Mouse (Mus musculus) WW6 (cell line): ENCODE measurements around the gene Dspp.

Experiments used
- DNase-seq: peaks from one replicate; pipeline ENCODE4 v3.0.0-alpha.2; 2013; ENCODE audit warnings: low read depth, low spot score

Gene Dspp

DNA sequence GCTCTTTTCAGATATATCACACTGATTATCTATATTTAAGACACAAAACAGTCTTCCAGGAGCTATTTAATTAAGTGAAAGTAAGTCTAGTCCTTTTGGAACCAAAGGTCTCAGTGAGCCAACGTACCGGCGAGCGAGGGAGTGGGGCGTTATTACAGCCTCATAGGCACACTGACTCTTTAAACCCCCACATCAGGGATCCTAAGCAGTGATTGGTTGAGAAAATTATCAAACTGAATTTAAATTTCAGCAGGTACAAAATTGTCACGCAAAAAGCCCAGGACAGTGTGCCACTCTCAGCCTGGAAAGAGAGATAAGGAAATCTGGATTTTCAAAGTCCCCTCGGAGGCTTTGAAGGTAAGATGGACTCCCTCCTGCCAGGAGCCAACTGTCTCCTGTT lies at the start of gene Dspp:
Gene Dspp (plus strand): TSS at position 301 of the 400 bp plus-strand sequence.
- DNase-seq = no peak

- DNase-seq = no peak
Measured at GRCm38 (mm10) chr5:104124016-104124658, 46.4 kb upstream of the Dspp start.

- DNase-seq = no peak
Measured at GRCm38 (mm10) chr5:104126561-104127320, 43.8 kb upstream of the Dspp start.

GRCm38 (mm10) chr5:104127351-104127750 lies 43.2 kb upstream of the Dspp start:
- no peak for DNase-seq

GRCm38 (mm10) chr5:104128281-104129031 lies 42.1 kb upstream of the Dspp start:
- no peak for DNase-seq

DNA sequence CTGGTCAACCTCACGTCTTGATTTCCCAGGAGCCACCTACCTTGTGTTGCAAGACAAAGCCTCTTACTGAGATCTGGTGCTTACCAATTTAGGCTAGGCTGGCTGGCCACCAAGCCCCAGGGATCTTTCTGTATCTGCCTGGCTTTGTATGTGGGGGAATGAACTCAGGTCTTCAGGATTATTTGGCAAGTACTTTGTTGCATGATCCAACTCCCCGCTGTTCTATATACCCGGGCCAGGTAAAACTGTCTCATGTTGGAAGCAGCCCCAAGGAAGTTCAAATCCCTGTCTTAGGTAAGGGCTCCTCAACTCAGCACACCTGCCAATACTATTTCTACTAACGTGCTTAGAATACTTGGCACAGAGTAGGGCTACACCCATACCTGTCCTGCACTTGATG lies 39.6 kb upstream of the Dspp start:
- no peak for DNase-seq

DNA sequence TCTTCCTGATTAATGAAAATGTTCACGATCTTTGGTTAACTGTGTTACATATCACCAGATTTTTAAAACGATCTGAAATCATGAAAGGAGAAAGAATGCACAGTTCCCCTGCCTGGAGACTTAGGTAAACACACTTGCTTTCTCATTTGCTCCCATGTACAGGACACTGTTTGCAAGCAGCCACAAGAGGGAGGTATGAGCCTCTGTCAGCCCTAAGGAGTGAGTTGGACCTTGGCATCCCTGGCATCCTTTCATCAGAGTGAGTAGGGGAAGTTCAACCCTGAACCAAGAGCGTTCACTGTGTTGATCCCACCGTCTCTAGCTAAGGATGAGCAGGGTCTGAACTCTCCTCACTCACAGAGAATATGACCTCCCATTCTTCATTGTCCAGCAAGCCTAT lies 39.0 kb upstream of the Dspp start:
- DNase-seq = no peak

GRCm38 (mm10) chr5:104133752-104134151 lies 36.8 kb upstream of the Dspp start:
- no peak for DNase-seq

DNA sequence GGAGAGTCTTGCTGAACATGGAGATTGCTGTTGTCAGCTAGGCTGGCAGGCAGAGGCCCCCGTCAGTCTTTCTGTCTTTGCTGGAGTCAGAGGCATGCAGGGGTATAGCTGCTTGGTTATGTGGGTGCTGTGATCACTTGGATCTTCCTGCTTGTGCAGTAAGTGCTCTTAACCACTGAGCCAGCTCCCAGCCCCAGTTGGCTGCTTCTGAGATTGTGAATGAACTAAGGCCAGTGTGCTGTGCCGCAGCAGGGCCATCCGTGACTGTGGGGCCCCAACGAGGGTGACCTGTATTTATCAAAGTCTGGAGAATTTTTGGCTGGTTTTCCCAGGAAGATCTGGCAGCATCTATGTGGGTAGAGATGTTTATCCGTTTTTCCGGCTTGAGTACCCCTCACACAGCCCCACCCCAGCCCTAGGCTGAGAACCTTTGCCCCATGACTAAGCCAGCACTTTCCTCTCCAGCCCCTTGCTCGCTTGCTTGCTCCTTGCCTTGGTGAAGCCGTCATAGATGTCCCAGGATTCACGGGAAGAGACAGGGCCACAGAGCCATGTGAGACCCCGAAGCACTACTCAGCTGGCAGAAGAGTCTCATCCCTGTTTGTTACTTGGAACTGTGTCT lies 32.5 kb upstream of the Dspp start:
- DNase-seq = no peak

DNA sequence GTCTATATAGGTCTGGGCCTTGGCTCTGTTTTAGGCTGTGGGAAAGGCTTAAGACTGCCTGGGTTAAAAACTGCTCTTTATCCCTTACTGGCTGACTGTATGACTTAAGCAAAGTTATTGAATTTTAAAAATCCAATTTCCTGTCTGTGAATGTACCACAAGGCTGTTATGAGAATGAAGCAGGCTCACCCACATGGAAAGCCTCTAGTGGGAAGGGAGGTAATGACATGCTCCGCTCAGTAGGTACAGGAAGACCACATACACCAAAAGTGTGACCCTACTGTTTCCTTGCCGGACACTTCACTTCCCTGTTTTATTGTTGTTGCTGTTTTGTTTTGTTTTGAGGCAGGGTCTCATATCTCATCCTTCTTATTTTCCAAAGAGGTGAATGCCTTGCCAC lies 29.4 kb upstream of the Dspp start:
- DNase-seq = no peak

GRCm38 (mm10) chr5:104144057-104144456 lies 26.5 kb upstream of the Dspp start:
- DNase-seq = no peak

- no peak for DNase-seq
Measured at GRCm38 (mm10) chr5:104149349-104149748, 21.2 kb upstream of the Dspp start.

DNA sequence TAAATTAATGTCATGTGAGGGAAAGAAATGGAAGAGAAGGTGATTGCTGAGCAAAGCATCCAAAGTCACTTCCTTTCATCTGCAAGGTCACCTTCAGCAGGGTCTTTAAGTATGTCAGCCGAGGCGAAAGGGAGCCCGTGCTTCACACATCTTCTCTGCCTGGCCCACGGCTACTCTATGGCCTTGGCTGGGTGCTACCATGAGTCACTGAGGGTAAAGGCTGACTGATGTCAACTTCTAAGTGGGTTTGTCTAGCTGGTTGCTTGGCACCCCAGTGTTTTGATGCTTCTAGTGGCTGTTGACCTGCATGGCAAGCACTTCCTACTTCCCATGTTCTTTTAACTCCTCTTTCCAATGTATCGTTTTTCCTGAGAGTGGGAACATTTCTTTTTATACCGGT lies 20.3 kb upstream of the Dspp start:
- no peak for DNase-seq

DNA sequence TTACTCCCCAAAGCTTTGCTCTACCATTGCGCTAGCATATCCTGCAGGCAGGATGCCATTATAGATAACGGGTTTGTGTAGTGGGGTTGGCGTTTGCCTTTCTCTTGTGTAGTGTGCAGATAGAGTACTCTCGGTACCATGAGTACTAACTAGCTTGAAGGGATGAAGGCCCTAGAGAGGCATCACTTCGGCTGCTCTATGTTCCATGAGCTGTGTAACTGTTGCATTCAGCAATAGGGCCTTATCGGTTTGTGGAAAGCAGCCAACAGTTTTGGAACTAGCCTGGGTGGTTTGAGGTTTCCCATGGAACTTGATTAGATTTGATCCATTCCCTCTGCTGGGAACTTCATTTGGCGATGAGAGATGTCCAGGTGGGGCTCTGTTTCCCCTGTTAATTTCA lies 12.8 kb upstream of the Dspp start:
- DNase-seq = no peak

GRCm38 (mm10) chr5:104158332-104159052 lies 12.0 kb upstream of the Dspp start:
- DNase-seq = no peak

GRCm38 (mm10) chr5:104160581-104160980 lies 9.9 kb upstream of the Dspp start:
- no peak for DNase-seq

DNA sequence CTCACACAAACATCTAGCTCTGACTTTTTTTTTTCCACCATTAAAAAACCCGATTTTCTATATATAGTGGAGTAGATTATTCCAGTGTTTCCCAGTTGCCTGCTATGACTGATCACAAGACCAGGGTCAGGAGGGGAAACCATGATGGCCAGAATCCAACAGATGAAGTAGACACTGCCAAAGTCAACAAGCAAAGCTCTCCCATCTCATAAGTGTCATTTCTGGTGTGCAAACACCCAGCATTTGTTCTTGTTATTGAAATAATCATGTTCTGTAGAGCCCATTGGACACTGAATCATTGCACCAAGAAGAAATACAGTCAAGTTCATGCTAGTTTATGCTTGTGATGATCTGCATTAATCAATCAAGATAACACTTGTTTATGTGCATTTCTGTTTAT lies 9.1 kb upstream of the Dspp start:
- no peak for DNase-seq

- DNase-seq = no peak
Measured at GRCm38 (mm10) chr5:104163536-104163935, 7.0 kb upstream of the Dspp start.

GRCm38 (mm10) chr5:104173094-104173493 lies 2.6 kb downstream of the Dspp start:
- DNase-seq = no peak

DNA sequence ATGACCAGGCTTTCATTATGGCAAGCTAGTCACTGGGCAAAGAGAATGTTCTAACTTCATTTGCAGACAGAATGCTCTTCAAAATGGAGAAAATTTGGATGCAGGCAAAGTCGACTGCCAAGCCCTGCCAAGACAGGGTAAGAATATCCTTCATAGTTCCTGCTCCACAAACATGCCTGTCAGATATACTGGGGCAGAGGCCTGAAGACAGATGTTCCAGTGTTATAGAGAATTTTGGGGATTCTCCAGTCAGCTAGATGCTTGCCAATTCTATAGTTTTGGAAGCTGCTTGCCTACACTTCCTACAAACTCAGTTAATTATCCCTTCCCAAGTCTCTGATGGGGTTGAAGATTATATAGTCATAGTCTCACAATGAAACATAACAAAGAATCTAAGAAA lies 13.2 kb downstream of the Dspp start:
- DNase-seq = no peak

GRCm38 (mm10) chr5:104187281-104187680 lies 16.8 kb downstream of the Dspp start:
- DNase-seq = no peak

- no peak for DNase-seq
Measured at GRCm38 (mm10) chr5:104195086-104195485, 24.6 kb downstream of the Dspp start.
